Mouse (Mus musculus) MEL (cell line): ENCODE results near the gene Ppp2r5a.

Experiments
- GATA1 ChIP-seq: IDR thresholded peaks from 2 replicates; pipeline ENCODE4 v1.6.1; 2011; ENCODE audit warnings: low read depth, low read length, improper control_type of control experiment
- HCFC1 ChIP-seq: IDR thresholded peaks from 2 replicates; pipeline ENCODE4 v1.6.1; 2012; ENCODE audit warnings: low read depth, mild to moderate bottlenecking, inconsistent platforms, low read length, improper control_type of control experiment, moderate library complexity
- MAFK ChIP-seq: IDR thresholded peaks from 2 replicates; pipeline ENCODE4 v1.6.1; 2011; ENCODE audit warnings: low read depth, mild to moderate bottlenecking, low read length, improper control_type of control experiment, borderline replicate concordance
- MAX ChIP-seq: IDR thresholded peaks from 2 replicates; pipeline ENCODE4 v1.6.1; 2011; ENCODE audit warnings: low read length, improper control_type of control experiment
- MXI1 ChIP-seq: IDR thresholded peaks from 2 replicates; pipeline ENCODE4 v1.6.1; 2011; ENCODE audit warnings: mild to moderate bottlenecking, low read depth, low read length, improper control_type of control experiment
- POLR2A ChIP-seq, 2 experiments: IDR thresholded peaks; 2 replicates each; pipeline ENCODE4 v1.6.1; 2011 to 2012; ENCODE audit warnings: low read length in 2 of 2, mild to moderate bottlenecking in 2 of 2, control low read depth in 1 of 2, improper control_type of control experiment in 1 of 2, low read depth in 1 of 2, moderate library complexity in 1 of 2; ENCODE audit not compliant: control insufficient read depth in 1 of 2, insufficient read depth in 1 of 2, poor library complexity in 1 of 2
- USF1 ChIP-seq: IDR thresholded peaks from 2 replicates; pipeline ENCODE4 v1.6.1; 2014; ENCODE audit warnings: low read depth, mild to moderate bottlenecking, inconsistent platforms, low read length, improper control_type of control experiment, moderate library complexity

DNA sequence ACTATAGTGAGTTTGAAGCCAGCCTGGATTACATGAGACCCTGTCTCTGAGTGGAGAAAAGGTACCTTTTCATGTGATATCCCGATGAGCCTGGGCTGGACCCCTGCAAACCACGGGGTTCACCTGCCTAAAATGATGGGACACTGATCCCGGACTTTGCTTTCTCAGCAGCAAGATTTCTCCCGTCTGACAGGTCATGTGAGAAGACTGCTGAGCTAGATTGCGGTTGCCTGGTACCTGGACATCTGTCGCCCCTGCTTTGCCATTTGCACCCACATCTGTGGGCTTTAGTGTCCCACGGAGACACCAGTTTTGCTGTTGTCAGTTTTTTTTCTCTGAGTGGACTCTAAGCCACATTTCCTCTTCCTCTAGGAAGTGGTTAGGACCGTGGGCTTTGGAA, 75.8 kb downstream of the Ppp2r5a start:
- TF ChIP-seq USF1 (no peak), HCFC1 (no peak), MAFK (no peak), POLR2A (IDR thresholded peaks at IDR 0.05; ENCODE audit: control insufficient read depth in 1 of 2, insufficient read depth in 1 of 2, low read depth in 1 of 2, low read length in 2 of 2, poor library complexity in 1 of 2) (no peak), GATA1 (no peak), MAX (no peak), MXI1 (no peak)
